ENCODE assay signal across 22 mouse cellular contexts in genomic region chr7:110180613-110181012, GRCm38 (mm10).
"Had no signal": no experiment of that assay in that cellular context is flagged by ENCODE, and none has a peak within 500 bp of the region (broad histone marks: within the 10 kb centered on the region; RNA-seq: fewer than 3 reads in every experiment).

No protein-coding gene starts in this region.

- H3K27me3 ChIP-seq: limb, embryonic 13.5 days; liver, embryonic 12.5 days; liver, embryonic 15.5 days; lung, embryonic 15.5 days; midbrain, embryonic 12.5 days; midbrain, embryonic 15.5 days; neural tube, embryonic 13.5 days had no signal

- DNase-seq: kidney, adult 18-20 months; kidney, adult 9 months; kidney, postnatal 14 days; kidney, postnatal 4 days; liver; lung, adult 18-20 months; lung, postnatal 14 days; retina, postnatal 1 day; right cerebral cortex, postnatal 25 days; thymus, adult 2 months; thymus, postnatal 14 days; thymus, postnatal 4 days had no signal

- H3K4me3 ChIP-seq: limb, embryonic 10.5 days; limb, embryonic 13.5 days; liver, embryonic 12.5 days; liver, embryonic 15.5 days; lung, embryonic 15.5 days; midbrain, embryonic 12.5 days; midbrain, embryonic 15.5 days; neural tube, embryonic 13.5 days had no signal

- H3K4me2 ChIP-seq: limb, embryonic 13.5 days; liver, embryonic 12.5 days; liver, embryonic 15.5 days; lung, embryonic 15.5 days; midbrain, embryonic 12.5 days; midbrain, embryonic 15.5 days; neural tube, embryonic 13.5 days had no signal

- H3K9ac ChIP-seq: limb, embryonic 13.5 days; liver, embryonic 12.5 days; liver, embryonic 15.5 days; lung, embryonic 15.5 days; midbrain, embryonic 12.5 days; midbrain, embryonic 15.5 days; neural tube, embryonic 13.5 days had no signal

- H3K36me3 ChIP-seq: limb, embryonic 10.5 days; limb, embryonic 13.5 days; liver, embryonic 12.5 days; liver, embryonic 15.5 days; lung, embryonic 15.5 days; midbrain, embryonic 12.5 days; midbrain, embryonic 15.5 days; neural tube, embryonic 13.5 days had no signal

- H3K27ac ChIP-seq: limb, embryonic 10.5 days; limb, embryonic 13.5 days; liver, embryonic 12.5 days; liver, embryonic 15.5 days; lung, embryonic 15.5 days; macrophage; midbrain, embryonic 12.5 days; midbrain, embryonic 15.5 days; neural tube, embryonic 13.5 days; stomach, postnatal 0 days had no signal

- H3K4me1 ChIP-seq: limb, embryonic 10.5 days; limb, embryonic 13.5 days; liver, embryonic 12.5 days; liver, embryonic 15.5 days; lung, embryonic 15.5 days; midbrain, embryonic 12.5 days; midbrain, embryonic 15.5 days; neural tube, embryonic 13.5 days had no signal

- H3K9me3 ChIP-seq: limb, embryonic 10.5 days; limb, embryonic 13.5 days; liver, embryonic 12.5 days; liver, embryonic 15.5 days; lung, embryonic 15.5 days; midbrain, embryonic 12.5 days; midbrain, embryonic 15.5 days; neural tube, embryonic 13.5 days had no signal

- ATAC-seq: liver, embryonic 12.5 days; midbrain, embryonic 15.5 days had no signal
